Mouse (Mus musculus) kidney, adult 2 months (tissue): ENCODE measurements at regions not wholly inside any gene's neighbourhood (a gene's known extent, or its start where the extent isn't known, plus 50 kb on each side); places are given as distances from the start of the nearest gene placed in this dataset.

Experiments
- CTCF ChIP-seq: fragments of 200-500 bp; conservative IDR thresholded peaks from 2 replicates; pipeline ENCODE4 v1.5.1; 2011; ENCODE audit warnings: low read depth, mild to moderate bottlenecking, control low read depth, low read length, moderate library complexity, mixed read lengths; ENCODE audit not compliant: insufficient read depth, insufficient read length
- POLR2A ChIP-seq: fragments of 200-500 bp; IDR thresholded peaks from one replicate; pipeline ENCODE4 v1.6.1; 2011; ENCODE audit warnings: low read depth, low read length, control low read depth

DNA sequence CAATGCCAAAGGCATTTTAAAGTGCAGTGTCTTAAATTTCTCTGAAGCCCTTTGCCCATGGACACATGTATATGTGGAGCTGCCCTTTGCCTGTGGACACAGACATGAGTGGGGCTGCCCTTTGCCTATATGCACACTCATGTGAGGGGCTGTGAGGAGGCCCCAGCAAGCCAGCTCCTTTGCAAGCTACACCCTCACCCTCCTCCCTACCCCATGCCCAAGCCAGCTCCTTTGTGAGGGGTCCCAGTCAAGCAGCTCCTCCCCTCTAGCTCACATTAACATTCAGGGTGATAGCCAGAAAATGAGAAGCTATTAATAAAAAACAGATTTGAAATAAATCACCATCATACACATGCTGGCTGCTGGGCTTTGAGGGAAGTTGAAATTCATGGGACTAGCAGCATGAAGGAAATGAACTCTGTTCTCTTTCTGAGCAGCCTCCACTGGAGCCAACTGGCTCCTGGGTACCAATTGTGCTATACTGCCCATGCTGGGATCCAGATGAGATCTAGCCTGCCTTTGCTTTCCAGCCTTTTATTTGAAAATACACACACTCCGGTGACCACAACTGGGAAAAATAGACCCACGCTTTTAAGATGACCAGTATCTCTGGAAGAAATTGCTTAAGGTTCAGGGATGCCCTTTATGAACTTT is 151.4 kb downstream of the Abcc12 start:
- TF ChIP-seq CTCF (no peak), POLR2A (no peak)
